Mouse (Mus musculus) ES-E14 (cell line): ENCODE results near the gene Irf2bpl. TPM values are rescaled to one million over a fixed set of nuclear protein-coding genes. Genes with fewer than 3 reads are reported as not detected.

Experiments used
- DNase-seq: peaks from one replicate; pipeline ENCODE4 v3.0.0-alpha.2; 2013; ENCODE audit warnings: low read depth, low spot score
- H3K27ac ChIP-seq: 2 replicates; pipeline ENCODE4 v1.5.1; 2012; ENCODE audit warnings: low read depth, mild to moderate bottlenecking, low read length, moderate library complexity, mixed read lengths; ENCODE audit not compliant: poor library complexity, insufficient read depth, severe bottlenecking
- H3K36me3 ChIP-seq: 2 replicates; pipeline ENCODE4 v1.6.1; 2012; ENCODE audit warnings: mild to moderate bottlenecking, low read length, moderate library complexity, mixed read lengths; ENCODE audit not compliant: control insufficient read depth, poor library complexity, insufficient read depth, severe bottlenecking
- H3K4me1 ChIP-seq, 2 experiments: fragments of 150-350 bp in 1 of 2; sonication (generic) in 1 of 2; 2 replicates each; pipeline ENCODE4 v1.6.1; 2012; ENCODE audit warnings: low read length in 2 of 2, mild to moderate bottlenecking in 1 of 2, mixed read lengths in 1 of 2; ENCODE audit not compliant: control insufficient read depth in 2 of 2, insufficient read depth in 2 of 2, poor library complexity in 1 of 2
- H3K4me3 ChIP-seq, 2 experiments: fragments of 150-350 bp in 1 of 2; sonication (generic) in 1 of 2; 2 replicates each; pipeline ENCODE4 v1.5.1; 2012; ENCODE audit warnings: low read length in 2 of 2, low read depth in 1 of 2, mild to moderate bottlenecking in 1 of 2, mixed read lengths in 1 of 2; ENCODE audit not compliant: insufficient read depth in 1 of 2, poor library complexity in 1 of 2, severe bottlenecking in 1 of 2
- H3K9ac ChIP-seq: 2 replicates; pipeline ENCODE4 v1.6.1; 2012; ENCODE audit warnings: low read depth, mild to moderate bottlenecking, low read length, mixed read lengths; ENCODE audit not compliant: poor library complexity, insufficient read depth, severe bottlenecking
- H3K9me3 ChIP-seq: fragments of 150-350 bp; sonication (generic); 2 replicates; pipeline ENCODE4 v1.6.1; 2012; ENCODE audit warnings: low read depth, mild to moderate bottlenecking, low read length; ENCODE audit not compliant: control insufficient read depth, insufficient read depth
- CHD2 ChIP-seq: IDR thresholded peaks from 2 replicates; pipeline ENCODE4 v1.6.1; 2014; ENCODE audit warnings: mild to moderate bottlenecking, low read depth, low read length, inconsistent platforms
- HCFC1 ChIP-seq: IDR thresholded peaks from 2 replicates; pipeline ENCODE4 v1.6.1; 2012; ENCODE audit warnings: low read length, inconsistent platforms, borderline replicate concordance; ENCODE audit not compliant: insufficient read depth
- MAFK ChIP-seq: IDR thresholded peaks from 2 replicates; pipeline ENCODE4 v1.6.1; 2014; ENCODE audit warnings: mild to moderate bottlenecking, low read depth, low read length, inconsistent platforms; ENCODE audit not compliant: insufficient read depth
- ZC3H11A ChIP-seq: IDR thresholded peaks from 2 replicates; pipeline ENCODE4 v1.6.1; 2012; ENCODE audit warnings: low read depth, mild to moderate bottlenecking, inconsistent platforms, low read length, borderline replicate concordance
- ZNF384 ChIP-seq: IDR thresholded peaks from 2 replicates; pipeline ENCODE4 v1.6.1; 2012; ENCODE audit warnings: low read depth, low read length, inconsistent platforms
- in situ Hi-C, 2 experiments: fragments of 600-800 bp; cut with MboI; formaldehyde crosslinking; loops; one replicate each; pipeline ENCODE4 v1.15.1; 2025; ENCODE audit warnings: low sequenced_read_pairs in 2 of 2, inconsistent platforms in 1 of 2; ENCODE audit not compliant: unreplicated experiment in 2 of 2
- total RNA-seq: library from RNA; depleted of rRNA; stranded (reverse); fragments of 300-350 nt; gene quantifications from 2 replicates; pipeline ENCODE4 v1.2.3, GENCODE M21; 2012

Irf2bpl gene
- total RNA-seq, 1 experiment = 43.2 TPM

DNA sequence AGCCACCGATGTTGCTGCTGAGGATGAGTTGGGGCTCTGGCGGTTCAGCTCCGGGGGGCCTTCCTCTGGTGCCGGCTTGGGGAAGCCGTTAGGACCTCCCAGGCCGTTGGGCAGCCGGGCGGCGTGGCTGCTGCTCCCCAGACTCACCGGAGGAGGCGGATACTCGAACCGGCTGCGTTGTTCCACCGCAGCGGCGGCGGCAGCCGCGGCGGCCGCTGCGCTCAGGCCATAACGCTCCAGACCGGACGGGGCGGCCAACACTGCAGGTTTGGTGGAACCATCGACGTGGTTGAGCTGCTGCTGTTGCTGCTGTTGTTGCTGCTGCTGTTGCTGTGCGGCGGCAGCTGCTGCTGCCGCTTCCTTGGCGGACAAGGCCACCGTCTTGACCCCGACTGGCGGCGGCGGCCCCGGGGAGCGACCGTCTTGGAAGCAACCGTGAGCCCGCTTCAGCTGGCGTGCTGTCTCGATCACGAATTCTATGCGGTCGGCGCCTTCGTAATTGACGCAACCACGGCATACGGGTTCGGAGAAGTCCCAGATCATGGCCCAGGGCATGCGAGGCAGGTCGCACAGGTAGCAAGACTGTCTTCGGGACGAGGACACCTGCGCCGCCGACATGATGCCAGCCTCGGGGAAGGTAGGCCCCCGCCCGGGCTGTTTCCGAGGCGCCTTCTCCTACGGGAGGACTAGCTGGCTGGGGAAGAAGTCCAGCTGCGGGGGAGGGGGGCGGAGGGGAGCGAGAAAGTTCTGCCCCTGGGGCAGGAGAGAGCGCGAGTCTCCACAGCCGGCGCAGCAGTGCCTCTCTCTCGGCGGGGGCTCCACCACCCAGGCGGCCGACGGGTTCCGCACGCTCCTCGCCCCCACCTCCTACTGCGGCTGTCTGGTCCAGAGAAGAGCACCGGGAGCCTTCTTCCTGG is 1.1 kb downstream of the Irf2bpl start:
- Histone ChIP-seq H3K36me3 (peaks cover 22% of the 10 kb centered on the region), H3K4me3 (peak overlapping the region; percentile 87 to 89), H3K9ac (peak overlapping the region; percentile 94), H3K27ac (peak overlapping the region; percentile 96), H3K9me3 (no peaks in the 10 kb centered on the region), H3K4me1 (peaks cover 10 to 11% of the 10 kb centered on the region in 2 experiments)
- no peak for DNase-seq
- no peak for TF ChIP-seq ZC3H11A
- no peak for TF ChIP-seq MAFK
- TF ChIP-seq CHD2 = no peak
- no peak for TF ChIP-seq HCFC1
- TF ChIP-seq ZNF384 = no peak
- in situ Hi-C loops = no loop called here

DNA sequence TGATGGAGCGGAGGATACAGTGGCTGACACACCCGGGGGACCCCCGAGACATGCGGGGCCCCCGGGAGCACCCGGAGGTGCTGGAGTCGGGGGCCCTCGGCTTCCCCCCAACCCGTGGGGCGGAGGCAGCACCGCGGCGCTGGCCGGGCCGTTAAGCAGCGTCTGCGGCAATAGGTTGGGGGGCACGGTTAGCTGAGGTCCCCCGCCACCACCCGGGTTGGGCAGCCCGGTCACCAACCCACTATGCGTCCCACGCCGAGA is 1.6 kb downstream of the Irf2bpl start:
- DNase-seq = no peak

DNA sequence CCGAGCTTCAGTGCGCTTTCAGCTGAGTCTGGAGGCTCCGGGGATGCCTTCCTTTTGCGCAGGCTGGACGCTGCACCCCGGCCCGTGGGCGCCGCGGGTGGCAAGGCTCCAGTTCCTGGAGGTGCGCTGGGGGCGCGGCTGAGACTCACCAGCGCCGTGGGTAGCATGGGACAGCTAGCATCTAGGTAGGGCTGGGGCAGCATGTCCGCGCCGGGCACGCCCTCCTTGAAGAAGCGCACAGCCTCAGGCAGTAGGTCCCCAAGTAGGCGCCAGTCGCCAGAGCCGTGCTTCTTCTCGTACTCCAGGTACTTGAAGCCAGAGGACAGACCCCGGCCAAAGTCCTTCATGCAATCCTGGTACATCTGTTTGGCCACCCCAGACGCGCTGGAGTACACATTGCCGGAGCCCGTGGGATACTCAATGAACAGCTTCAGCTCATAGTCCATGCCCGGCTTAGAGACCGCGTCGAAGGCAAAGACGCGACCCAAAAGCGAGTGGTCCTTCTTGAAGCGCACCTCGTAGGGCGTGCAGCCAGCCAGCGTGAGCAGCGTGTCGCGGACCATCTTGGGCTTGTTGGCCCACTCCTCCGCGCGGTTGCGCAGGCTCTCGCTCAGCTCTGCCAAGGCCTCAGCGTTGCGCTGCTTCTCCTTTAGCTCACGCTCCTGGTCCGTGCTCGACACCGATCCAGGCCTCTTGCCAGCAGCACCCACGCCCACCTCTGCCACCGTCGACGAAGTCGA is 2.1 kb downstream of the Irf2bpl start:
- Histone ChIP-seq H3K4me3 (peak overlapping the region; percentile 87 to 89), H3K9me3 (no peaks in the 10 kb centered on the region), H3K4me1 (peaks cover 11 to 15% of the 10 kb centered on the region in 2 experiments), H3K36me3 (peaks cover 22% of the 10 kb centered on the region), H3K27ac (peak overlapping the region; percentile 1; the same call in 1 of the 2 replicates), H3K9ac (peak overlapping the region; percentile 94)
- TF ChIP-seq ZNF384 (no peak), HCFC1 (no peak), MAFK (no peak), CHD2 (no peak), ZC3H11A (no peak)
- no peak for DNase-seq
- in situ Hi-C loops = no loop called here

More for the DNA sequence above, 1.6 kb downstream of the Irf2bpl start:
- in situ Hi-C loops = no loop called here
- Histone ChIP-seq H3K27ac (peak overlapping the region; percentile 96; the same call in 1 of the 2 replicates), H3K4me1 (peaks cover 11 to 13% of the 10 kb centered on the region in 2 experiments), H3K4me3 (peak overlapping the region; percentile 87 to 89), H3K9ac (peak overlapping the region; percentile 94), H3K36me3 (peaks cover 22% of the 10 kb centered on the region), H3K9me3 (no peaks in the 10 kb centered on the region)
- TF ChIP-seq CHD2 = no peak
- no peak for TF ChIP-seq MAFK
- TF ChIP-seq HCFC1 = no peak
- TF ChIP-seq ZC3H11A = no peak
- no peak for TF ChIP-seq ZNF384

DNA sequence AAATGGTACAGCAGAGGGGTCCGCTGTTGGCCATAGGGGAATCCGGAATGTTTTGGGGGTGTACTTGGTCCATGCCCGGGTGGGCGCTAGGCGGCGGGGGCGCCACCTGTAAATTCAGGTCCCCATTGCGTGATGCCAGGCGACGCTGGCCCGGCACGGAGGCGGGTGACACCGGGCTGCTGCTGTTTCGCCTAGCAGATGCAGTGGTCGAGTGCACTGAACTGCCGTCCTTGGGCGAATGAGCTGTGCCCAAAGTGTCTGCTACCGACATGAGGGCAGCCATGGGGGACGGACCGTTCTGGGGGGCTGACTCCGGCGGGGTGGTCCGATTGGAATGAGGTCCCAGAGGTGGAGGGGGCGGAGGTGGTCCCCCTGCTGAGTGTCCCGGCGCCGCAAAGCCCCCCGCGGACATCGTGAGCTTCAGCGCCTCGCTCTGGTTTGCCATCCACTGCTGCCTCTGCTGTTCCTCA is 2.8 kb downstream of the Irf2bpl start:
- Histone ChIP-seq H3K4me1 (peaks cover 12 to 15% of the 10 kb centered on the region in 2 experiments), H3K9ac (peak overlapping the region; percentile 94), H3K9me3 (no peaks in the 10 kb centered on the region), H3K36me3 (peaks cover 22% of the 10 kb centered on the region), H3K27ac (peak overlapping the region; percentile 58; the same call in 1 of the 2 replicates), H3K4me3 (peak overlapping the region; percentile 87 to 89)
- no peak for TF ChIP-seq ZC3H11A
- TF ChIP-seq MAFK = no peak
- no peak for TF ChIP-seq ZNF384
- no peak for TF ChIP-seq HCFC1
- no peak for TF ChIP-seq CHD2
- in situ Hi-C loops = no loop called here
- no peak for DNase-seq
